Mouse (Mus musculus) thymus, adult 2 months (tissue): ENCODE results near the gene Kcnk16.

Experiments
- CTCF ChIP-seq: fragments of 200-500 bp; IDR thresholded peaks from 2 replicates; pipeline ENCODE4 v1.5.1; 2012; ENCODE audit warnings: mild to moderate bottlenecking, control low read depth, low read length, moderate library complexity, borderline replicate concordance; ENCODE audit not compliant: control insufficient read depth, poor library complexity, insufficient read depth; ENCODE audit errors: extremely low read depth
- POLR2A ChIP-seq: fragments of 200-500 bp; IDR thresholded peaks from 2 replicates; pipeline ENCODE4 v1.6.1; 2012; ENCODE audit warnings: mild to moderate bottlenecking, low read length, control low read depth, moderate library complexity; ENCODE audit not compliant: control insufficient read depth, poor library complexity, insufficient read depth; ENCODE audit errors: extremely low read depth

DNA sequence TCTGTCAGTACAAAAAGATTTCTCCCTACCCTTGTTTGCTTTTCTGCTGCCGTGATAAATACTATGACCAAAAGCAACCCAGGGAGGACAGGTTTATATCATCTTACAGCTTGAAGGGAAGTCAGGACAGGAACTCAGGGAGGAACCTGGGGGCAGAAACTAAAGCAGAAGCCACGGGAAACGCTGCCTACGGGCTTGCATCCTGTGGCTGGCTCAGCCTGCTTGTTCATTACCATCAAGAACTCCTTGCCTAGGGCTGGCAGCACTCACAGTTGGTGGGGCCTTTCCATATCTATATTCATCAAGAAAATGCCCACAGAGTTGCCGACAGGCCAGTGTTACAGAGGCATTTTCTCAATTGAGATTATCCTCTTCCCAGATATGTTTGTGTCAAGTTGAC is 53.2 kb downstream of the Kcnk16 start:
- TF ChIP-seq CTCF (no peak), POLR2A (no peak)
